Mouse (Mus musculus) embryo, embryonic 10.5 days (tissue): ENCODE measurements around the gene Vps8.

Experiments
- DNase-seq: peaks from one replicate; pipeline ENCODE4 v3.0.0-alpha.2; 2015; ENCODE audit warnings: low spot score

The Vps8 gene

DNA sequence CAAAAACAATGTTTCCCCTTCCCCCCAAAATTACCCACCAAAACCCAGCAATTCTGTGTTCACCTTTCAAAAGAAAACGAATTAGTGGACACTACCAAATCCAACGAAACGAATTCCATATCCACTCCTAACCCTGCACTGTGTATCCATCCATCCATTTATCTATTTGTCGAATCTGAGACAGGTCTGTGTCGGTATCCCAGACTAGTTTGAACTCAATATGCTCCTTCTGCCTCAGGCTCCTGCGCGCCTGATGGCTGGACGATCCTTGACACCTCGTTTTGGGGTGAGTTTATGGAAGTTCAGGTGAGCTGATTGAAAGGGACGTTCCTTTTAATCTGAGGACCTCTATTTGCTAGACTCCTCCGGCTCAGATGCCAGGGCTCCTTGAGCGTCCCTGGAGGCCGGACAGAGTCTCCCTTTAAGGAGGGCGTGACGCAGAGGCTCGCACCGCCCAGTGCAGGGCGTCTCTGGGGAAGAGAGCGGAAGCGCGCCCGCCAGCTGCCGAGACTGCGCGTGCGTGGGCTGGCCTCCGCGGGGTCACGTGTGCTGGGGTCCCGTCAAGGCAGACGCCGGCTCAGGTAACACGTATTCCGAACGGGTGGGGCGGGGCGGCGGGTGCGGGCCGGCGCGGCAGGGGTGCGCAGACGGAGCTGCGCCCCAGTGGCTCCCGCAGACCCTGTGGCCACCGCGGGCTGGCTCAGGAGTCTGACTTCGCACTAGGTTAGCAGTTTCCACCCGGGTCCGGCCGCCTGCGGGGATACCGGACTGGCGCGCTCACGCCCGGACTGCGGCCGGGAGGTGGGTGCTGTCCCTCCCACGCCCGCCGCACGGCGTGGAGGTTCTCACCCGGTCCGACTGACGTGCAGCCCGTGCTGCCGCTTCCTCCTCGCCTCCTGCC is at the start of gene Vps8:
Vps8 (plus strand) TSS at position 474 of the 901 bp plus-strand sequence.
- DNase-seq: peak; percentile 96

DNA sequence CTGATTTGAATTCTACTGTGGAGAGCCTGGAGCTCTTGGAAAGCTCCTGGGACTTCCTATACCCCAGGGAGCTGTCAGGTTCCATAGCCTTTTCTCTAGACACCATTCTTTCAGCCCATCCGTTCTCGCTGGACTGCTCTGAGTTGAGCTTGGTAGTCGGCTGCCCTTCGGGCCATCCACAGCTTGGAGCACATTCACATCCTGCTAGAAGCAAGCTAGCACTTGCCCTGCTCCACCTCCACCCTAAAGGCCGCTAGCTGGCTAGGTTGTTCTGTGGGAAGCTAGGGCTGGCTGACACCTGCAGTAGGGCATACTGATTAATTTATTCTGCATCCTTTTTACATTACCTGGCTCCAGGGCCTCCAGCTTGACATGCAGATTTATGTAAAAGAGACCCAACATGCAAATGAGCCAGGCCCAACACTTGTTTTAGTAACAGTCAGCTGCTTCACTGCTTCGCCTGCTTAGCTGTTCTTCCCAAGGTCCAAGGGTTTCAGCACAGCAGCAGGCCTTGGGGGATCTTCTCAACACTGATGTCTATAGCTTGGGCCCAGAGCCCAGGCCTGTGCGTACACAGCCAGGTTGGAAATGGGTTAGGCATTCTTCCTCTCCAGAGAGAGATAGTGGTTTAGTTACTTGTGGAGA is 49.5 kb upstream of the Vps8 start:
- no peak for DNase-seq

DNA sequence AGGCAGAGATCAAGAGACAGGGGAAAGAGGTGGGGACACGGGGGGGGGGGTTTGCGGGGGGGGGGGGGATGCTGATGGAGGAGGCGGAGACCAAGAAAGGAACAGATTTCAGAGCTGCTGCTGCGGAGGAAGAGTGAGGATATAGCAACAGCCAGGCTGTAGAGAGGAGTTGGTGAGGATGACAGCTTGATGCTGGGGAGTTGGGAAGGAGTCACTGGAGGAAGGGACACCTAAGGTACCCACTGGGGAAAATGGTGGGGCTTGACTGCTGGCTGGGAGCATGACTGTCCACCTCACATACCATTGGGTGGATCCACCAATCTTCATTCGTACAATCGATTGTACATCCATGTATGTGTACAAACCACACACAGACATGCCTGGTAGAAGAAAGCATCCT is 48.9 kb upstream of the Vps8 start:
- DNase-seq: no peak

DNA sequence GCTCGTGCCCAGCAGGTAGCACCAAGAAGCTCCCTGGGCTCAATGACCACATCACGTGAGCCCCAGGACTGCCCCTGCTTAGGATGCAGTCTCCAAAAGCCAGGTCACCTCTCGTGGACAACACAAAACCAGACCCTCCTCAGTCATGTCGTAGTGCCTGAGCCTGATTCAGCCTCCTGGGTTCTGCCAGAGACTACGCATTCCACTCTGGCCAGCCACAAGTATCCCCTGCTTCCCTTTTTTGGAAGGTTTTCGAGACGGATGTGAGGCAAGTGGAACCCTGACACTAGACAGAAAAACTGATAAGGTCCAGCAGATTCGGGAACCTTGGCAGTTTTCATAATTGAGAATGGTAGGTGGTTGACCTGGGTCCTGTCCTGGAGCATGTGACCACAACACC is 47.8 kb upstream of the Vps8 start:
- no peak for DNase-seq

DNA sequence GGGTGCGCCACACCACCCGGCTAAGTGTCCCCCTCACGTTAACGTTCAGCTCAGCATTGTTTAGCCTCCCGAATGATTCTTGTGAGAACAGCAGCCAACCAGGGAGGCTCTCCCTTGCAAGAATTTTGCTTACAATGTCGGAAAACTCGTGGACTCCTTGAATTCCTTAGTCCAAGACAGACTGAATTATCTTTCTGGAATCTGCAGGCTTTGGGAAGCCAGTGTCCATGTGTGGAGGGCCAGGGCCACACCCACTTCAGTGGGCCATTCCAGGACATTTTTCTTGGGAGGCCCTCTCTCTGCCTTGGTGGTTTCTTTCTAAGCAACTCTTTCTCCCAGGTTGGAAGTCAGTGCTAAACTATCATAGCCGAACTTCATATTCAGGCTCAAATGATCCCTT is 46.6 kb upstream of the Vps8 start:
- DNase-seq: no peak

DNA sequence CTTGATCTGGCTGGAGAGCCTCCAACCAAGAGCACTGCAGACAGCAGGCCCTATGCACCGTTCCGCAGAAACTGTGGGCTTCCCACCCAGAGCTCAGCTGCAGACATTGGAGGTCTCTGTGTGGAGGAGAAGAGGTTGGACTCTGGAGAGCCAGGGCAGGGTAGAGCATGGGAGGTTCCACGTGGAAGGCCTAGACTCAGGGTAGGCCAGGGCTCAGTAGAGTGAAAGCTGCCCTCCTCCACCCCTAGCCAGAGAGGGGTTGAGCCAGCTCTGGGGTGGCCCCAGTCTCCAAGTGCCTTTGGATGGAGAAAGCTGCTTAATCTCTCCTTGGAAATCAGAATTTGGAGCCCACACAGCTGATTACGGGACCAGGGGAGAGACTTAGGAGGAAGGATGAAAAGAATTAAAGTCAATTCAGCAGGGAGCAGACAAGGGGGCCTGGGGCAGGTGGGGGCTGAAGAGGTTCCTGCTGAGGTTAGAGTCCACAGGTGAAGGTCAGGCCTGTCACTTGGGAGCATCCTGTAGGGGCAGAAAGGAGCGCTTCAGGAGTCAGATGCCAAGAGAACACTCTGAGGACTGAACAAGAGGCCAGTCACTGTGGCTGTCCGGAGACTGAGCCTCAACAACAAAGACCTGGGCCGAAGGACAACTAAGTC is 45.8 kb upstream of the Vps8 start:
- DNase-seq: no peak

DNA sequence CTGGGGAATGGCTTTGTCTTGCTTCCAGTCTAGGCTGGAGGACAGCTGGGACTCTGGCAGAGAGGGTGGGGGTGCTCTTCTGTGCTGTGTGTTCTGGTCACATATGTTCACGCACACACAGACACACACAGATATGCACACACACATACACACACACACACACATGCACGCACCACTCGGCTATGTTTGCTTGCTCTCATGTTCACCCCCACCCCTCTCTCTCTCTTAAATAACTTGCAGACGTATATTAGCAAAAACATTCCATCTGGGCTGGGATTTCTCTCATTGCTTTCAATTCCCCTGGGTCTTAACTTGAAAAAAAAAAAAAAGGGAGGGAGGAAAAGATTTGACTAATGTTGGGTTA is 45.3 kb upstream of the Vps8 start:
- DNase-seq: peak; percentile 47

DNA sequence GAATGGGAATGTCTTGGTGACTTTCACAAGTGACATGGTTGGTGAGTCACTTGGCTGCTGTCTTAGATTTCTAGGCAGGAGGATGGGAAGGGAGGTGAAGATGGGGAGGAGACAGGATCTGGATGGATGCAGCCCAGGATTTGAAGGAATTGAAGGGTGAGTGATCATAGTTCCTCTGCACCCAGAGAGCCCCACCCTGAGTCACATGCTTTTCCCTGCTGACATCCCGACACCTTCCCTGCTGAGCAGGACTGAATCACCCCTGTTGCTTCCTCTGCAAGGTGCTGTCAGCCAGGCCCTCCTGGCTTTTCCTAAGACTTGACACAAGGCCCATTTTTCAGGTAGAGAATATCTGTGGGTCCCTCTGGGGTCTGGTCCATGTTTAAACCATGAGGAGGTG is 41.4 kb upstream of the Vps8 start:
- no peak for DNase-seq

DNA sequence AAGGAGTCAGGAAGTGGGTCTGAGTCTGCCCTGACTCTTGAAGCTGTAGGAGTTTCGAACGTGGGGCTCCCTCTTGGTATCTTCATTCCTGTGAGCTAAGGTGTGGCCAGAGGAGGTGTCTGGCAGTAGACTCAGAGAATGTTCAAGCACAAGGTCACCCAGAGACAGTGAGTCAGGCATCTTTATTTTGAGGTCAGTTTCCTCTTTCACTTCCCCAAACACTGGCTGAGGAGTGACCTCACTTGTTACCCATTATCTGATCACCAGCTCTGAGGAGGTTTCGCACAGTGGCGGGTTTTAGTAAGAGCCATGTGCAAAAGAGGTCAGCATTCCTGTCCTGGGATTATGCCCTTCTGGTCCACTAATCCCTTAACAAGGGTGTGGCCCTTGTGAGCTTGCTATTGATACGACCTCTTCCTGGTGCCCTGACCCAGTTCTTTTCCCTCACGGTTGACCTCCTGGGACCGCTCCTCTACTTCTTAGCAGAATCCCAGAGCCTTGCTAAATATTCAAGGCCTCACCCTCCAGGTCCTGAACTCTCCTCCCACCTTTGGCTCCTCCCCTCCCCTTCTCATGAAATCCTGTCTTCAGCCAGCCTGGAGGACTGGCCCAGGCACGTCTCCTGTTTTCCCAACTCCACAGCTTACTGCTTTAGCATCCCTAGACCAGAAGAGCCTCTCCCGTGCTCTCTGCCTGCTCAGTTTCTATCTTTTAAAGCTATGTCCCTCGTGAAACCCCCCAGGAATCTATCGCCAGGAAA is 40.6 kb upstream of the Vps8 start:
- peak; percentile 50 for DNase-seq

DNA sequence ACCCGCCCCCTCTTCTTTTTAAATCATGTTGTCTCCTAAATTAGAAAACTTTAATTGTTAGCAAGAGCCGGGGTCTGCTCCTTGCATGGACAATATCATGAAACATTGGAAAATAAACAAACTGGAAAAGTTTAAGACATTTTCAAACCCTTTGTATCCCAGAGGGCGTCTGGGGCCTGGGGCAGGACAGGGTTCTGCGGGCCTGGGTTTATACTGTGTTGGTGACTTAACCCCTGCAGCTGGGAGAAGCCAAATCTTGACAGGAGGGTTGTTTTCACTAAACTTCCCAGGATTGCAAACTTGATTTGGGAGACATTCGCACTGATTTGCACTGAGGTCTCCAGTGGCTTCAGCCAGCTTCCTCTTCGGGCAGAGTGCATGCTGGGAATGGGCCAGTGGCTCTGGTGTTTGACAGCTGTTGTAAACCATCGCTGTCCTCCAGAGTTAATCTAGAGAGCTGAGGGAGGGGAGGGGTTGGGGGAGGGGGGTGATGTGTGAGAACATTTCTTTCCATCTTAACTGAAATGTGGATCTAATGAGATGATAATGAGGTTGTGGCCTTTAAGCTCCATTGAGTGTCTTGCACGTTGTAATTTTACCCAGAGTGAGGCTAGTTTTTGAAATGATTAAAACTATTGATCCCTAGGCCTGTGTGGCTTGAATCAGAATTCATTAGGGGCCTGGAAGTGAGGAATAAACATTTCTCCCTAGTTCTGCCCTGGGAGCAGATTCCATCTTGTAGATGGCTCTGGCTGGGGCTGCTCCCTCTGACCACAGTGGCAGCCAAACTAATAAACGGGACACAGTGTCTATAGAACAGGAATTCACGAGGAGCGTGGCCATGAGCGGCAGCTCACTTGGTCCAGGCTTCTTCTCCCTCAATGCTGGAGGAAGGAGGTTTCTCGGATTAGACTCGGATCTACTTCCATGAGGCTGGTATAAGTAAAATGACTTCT is 36.7 kb upstream of the Vps8 start:
- peak; percentile 52 for DNase-seq

DNA sequence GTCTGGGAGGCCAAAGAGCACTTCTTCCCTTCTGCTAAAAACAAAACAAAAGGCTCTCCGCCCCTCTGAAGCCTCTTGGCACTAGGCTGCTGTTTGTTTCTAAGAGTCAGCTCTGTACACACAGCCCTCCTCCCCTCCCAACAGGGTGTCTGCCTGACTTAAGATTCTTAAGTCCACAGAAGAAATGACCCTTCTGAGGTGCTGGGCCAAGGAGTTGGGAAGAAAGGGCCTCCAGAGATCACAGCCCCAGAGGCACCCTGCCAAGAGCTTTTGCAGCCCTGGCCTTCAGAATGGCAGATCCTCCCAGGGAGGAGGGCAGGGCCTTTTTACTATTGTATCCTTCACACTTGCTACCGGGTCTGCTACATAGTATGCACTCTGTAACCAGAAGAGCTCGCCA is 33.6 kb upstream of the Vps8 start:
- no peak for DNase-seq

DNA sequence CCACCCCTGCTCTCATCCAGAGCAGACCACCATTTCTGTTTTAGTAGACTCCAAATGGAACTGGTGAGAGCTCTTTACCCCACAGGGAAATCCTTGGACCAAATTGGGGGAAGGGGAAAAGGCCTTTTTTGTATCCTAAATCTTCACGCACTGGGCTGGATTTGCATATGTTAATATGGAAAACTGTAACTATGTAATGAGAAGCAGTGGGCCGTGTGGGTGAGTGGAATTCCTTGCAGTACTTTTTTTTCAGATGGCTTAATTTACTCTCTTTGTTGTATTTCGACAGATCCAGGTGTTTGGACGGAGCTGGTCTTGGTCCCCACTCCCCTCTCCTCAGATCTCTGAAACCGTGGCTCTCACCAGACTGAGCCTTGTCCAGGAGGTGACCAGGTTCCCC is 32.2 kb upstream of the Vps8 start:
- no peak for DNase-seq

DNA sequence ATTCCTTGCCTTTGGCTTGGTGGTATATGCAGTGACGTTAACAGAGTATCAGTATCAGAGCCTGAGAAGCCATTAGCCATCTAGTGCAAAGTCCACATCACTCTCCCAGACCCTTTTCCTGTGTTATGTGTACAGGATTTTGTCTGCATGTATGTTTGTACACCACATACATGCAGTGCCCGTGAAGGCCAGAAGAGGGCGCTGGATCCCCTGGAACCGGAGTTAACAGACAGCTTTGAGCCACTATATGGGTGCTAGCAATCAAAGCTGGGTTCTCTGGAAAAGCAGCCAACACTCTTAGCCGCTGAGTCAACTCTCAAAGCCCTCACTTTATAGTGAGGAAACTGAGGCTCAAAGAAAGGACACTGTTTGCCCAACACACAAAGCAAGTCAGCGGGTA is 30.8 kb upstream of the Vps8 start:
- no peak for DNase-seq

DNA sequence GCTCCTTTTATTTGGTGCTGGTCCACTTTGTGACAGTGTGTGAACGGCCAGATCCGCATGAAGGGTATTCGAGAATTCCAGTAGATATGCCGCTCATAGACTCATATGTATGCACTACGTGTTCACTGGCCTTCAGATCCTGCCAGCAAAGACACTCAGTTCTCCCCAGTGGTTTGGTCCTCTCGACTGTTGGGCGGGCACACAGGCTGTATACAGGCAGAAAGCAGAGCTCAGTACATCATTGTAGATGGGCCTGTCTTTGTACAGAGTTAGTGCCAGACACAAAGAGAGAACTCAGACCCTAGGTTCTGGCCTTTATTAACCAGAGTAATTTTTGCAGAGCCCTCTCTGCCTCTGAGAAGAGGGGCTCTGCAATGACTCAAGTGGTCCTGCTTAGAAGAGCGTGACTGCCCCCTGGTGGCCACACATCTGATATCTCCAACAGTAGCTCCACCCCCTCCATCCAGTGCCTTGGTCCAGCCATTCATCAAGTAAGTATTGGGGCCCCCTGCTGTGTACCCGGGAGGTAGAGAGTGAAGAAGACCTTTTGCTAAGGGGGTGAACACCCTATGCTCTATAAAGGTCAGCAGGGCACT is 30.3 kb upstream of the Vps8 start:
- peak; percentile 97 for DNase-seq

DNA sequence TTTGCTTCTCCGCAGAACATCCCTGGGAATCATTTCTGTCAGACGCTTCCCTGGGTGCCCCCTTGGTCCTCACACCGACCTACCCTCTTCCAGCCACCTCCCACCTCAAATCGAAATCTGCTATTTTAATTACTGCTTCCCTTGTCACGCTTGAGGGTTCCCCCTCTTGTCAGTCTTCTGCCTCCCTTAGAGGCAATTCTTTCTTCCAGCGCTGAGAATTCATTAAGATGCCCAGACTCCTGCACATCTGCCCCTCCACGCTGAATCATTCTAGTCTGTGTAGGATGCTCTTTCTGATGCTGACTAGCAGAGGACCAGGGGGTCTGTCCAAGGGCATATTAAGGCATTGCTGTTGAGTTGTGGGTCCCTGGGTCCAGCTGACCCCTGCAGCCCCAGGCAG is 27.4 kb upstream of the Vps8 start:
- DNase-seq: no peak

DNA sequence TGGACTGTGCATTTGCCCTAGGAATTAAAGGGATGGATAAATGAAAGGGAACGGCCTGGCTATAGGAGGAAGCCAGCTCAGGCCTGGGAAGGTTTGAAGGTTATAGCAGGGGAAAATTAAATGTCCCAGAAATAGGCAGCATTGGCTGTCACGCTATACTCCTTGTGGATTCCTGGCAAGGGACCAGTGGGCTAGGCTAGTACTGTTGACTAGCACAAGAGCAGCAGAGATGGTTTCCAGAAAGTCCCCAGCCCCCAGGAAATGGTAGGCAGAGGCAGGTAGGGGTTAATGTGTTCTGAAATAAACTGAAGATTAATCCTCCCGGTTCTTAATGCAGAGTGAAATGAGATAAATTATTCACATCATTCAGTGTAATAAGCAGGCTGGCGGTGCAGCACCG is 25.2 kb upstream of the Vps8 start:
- DNase-seq: no peak

DNA sequence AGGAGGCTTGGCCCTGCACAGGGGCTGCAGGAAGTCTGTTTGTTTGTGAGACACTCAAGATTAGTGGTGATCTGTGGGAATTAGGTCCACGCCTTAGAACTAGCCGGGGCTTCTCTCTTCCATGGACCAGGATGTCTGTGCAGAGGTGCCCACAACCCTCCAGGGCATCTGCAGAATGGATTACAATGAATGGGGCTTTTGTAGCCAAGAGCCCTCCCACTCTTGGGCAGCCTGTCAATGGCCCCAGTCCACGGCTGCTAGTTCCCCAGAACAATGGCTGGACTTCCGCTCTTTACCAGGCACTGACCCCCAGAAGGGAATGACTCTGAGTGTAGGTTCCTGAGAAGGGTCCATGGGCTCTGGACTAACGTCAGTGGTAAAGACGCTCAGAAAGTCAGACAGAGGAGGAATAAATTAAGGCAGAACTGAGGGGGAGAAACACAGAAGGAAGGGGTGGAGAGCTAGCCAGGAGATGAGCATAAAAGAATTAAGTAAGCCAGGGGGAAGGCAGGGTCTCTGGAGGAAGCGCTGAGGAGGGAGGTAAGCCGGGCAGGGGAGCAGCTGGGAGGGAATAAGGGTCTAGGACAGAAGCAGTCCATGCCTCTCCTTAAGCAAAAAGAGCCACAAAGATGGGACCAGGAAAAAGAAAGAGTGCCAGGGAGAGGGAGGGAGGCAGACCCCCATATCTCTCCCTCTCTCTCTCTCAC is 24.4 kb upstream of the Vps8 start:
- DNase-seq: peak; percentile 57

DNA sequence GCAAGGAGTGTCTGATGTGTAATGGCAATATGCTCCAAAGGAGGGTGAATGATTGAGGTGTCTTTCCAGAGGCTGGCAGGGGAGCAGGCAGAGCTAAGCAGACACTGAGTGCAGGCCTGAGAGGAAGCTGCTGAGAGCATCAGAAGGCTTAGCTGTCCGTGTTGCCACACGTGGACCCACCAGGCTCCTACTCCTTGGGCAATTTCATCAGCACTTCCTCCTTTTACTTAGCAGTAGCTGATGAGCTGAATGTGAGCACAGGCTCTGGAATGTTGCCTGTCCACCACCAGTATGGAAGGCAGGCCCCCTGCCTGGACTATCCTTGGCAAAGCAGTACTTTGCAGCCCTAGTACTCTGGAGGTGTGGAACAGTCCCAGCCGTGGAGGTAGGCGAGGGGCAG is 23.0 kb upstream of the Vps8 start:
- no peak for DNase-seq

DNA sequence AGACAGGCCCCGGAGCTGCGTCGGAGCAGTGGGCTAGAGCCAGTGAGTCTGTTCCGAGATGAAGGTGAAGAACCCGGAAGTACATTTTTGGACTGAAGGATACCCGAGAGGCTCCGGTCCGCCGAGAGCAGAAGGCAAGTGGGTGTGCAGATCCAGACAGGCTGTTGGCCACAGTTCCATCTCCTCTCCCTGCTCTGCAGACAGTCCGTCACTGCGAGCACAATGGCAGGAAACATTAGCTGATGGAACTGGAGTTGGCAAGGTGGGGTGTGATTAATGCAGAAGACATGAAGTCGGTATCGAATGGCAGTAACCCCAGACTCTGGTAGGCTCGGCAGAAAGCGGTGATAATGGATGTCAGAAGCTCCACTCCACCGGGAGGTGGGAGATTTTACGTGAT is 20.9 kb upstream of the Vps8 start:
- DNase-seq: no peak

DNA sequence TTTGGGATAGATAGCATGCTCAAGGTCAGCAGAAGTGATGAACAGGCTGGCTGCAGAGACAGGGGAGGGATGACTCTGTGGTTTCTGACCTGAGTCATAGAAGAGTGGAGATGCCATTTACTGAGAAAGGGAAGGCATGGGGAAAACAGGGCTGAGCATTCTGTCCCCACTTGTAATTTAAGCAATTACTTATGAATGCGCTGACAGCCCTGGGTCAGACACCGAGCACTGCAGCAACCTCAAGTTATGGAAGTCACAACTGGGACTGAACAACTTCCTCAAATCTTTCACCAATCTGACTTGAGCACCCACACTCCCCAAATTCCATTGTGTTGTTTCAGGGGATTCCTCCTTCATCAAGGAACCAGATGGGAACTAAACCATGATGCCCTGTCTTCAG is 19.5 kb upstream of the Vps8 start:
- no peak for DNase-seq
